Mouse (Mus musculus) naive thymus-derived CD4-positive, alpha-beta T cell, adult 5 months (primary cell): ENCODE data around the gene Prl3c1. TPM values are rescaled to one million over a fixed set of nuclear protein-coding genes. Genes with fewer than 3 reads are reported as not detected.

ENCODE experiments used
- polyA plus RNA-seq: library from polyadenylated mRNA; unstranded; fragments of 100-300 nt; shearing (Covaris generic); gene quantifications from one replicate; pipeline ENCODE4 v1.2.1, GENCODE M21; 2017

The Prl3c1 gene
- polyA plus RNA-seq: not detected

DNA sequence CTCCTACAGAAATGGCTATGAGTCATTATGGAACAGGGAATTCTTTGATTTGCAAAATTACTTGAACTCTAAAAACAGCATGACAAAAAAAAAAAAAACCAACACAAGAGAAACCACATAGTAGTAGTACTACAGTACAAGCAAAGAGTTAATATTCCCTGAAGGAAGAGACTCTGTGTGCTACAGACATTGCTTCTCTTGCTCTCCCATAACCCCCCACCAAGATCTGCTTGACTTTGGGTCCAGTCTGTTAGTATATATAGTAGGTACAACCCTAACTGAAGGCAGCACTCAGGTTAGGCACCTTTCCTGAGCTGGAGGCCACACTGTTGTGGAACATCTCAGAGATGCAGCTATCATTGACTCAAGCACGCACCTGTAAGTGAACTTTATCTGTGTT is at the start of gene Prl3c1:
Gene Prl3c1 (plus strand): TSS at position 301 of the 400 bp plus-strand sequence.

DNA sequence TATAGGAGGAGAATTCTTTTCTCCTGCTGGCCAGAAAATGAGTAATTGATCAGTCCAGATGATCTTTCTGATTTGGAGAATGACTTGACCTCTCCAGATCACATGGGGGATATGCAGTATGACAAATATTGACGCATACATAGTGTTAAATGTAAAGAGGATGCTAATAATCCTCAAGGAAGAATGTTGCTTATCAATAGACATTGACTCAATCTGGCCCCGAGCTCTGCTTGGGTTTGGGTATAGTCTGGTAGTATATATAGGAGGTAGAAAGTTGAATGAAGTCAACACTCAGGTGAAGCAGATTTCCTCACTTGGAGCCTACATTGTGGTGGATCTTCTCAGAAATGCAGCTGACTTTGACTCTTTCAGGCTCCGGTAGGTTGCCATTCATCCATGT is 40.0 kb upstream of the Prl3c1 start, which contains the start of gene Prl3d3:
Gene Prl3d3 (plus strand): TSS at position 301 of the 400 bp plus-strand sequence.

DNA sequence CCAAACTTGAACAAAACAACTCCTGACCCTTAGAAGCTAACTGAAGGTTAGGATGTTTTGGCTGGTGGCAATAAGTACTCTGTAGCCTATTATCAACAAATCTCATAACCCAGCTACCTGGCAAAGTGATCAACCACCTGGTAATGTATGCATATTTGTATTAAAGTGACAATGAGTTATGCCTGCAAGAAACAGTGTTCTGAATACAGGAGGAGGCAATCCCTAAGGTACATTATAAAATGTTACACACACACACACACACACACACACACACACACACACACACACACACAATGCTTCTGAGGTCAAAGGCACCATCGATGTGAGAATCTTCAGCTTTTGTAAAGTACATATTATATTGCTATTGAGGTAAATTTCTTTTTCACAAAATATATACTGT is 45.1 kb downstream of the Prl3c1 start, which contains the start of gene Prl3b1:
Gene Prl3b1 (plus strand): TSS at position 301 of the 400 bp plus-strand sequence.

Other genes with a start within 250 kb of the Prl3c1 start
- gene Prl, start 139.1 kb upstream of the Prl3c1 start, polyA plus RNA-seq: not detected
- gene Prl3d1, start 102.5 kb upstream of the Prl3c1 start, polyA plus RNA-seq: not detected
- gene Prl3d2, start 75.0 kb upstream of the Prl3c1 start, polyA plus RNA-seq: not detected
- not detected for gene Prl3d3, start 39.9 kb upstream of the Prl3c1 start, polyA plus RNA-seq
- gene Prl3b1, start 45.2 kb downstream of the Prl3c1 start, polyA plus RNA-seq: not detected
- not detected for gene Prl3a1, start 62.8 kb downstream of the Prl3c1 start, polyA plus RNA-seq
- 0.41 TPM for gene Prl6a1, start 116.0 kb downstream of the Prl3c1 start, polyA plus RNA-seq
- gene Prl8a2, start 149.0 kb downstream of the Prl3c1 start, polyA plus RNA-seq: not detected
- gene Prl2b1, start 194.2 kb downstream of the Prl3c1 start, polyA plus RNA-seq: not detected
- gene Prl8a6, start 242.0 kb downstream of the Prl3c1 start, polyA plus RNA-seq: not detected